Mouse (Mus musculus): ENCODE measurements around the gene Fam169b. TPM values are rescaled to one million over a fixed set of nuclear protein-coding genes. Genes with fewer than 3 reads are reported as not detected.
A peak's percentile ranks its signal among the peaks of the same experiment; 100 is the strongest.

The Fam169b gene
- total and polyA plus RNA-seq, 3 experiments, result 0.16 to 0.61 TPM; not detected in 1

GRCm38 (mm10) chr7:68303685-68304084 lies 30.0 kb downstream of the Fam169b start:
- 57% methylated on average over 6 of the region's 6 CpGs for WGBS
- no peaks in the 10 kb centered on the region for H3K36me3 ChIP-seq (ENCODE audit: control insufficient read depth, insufficient read depth, low read length)
- no peak for DNase-seq

GRCm38 (mm10) chr7:68305781-68306575 lies 32.3 kb downstream of the Fam169b start:
- Histone ChIP-seq H3K79me2 (replicated peaks; ENCODE audit: control insufficient read depth, insufficient read depth, low read length) (no peaks in the 10 kb centered on the region), H3K36me3 (ENCODE audit: control insufficient read depth, insufficient read depth, low read length) (no peaks in the 10 kb centered on the region), H3K4me1 (ENCODE audit: control insufficient read depth, insufficient read depth, low read length) (peaks cover under 1% of the 10 kb centered on the region; the same call in 1 of the 2 replicates), H3K27me3 (ENCODE audit: control insufficient read depth, insufficient read depth, low read length) (no peaks in the 10 kb centered on the region), H3K9ac (ENCODE audit: low read depth, low read length) (no peak overlapping the region), H3K4me3 (no peak overlapping the region), H3K27ac (no peak overlapping the region)
- 75% methylated on average over 11 of the region's 11 CpGs for WGBS
- intact Hi-C loops (cut with DNase I), result no loop called here
- TF ChIP-seq CTCF (IDR thresholded peaks at IDR 0.05) (no peak), POLR2A (IDR thresholded peaks at IDR 0.05; ENCODE audit: insufficient read depth, low read depth, low read length) (no peak), EP300 (IDR thresholded peaks at IDR 0.05; ENCODE audit: insufficient read depth, low read depth, low read length) (no peak)
- no peak for DNase-seq

More at GRCm38 (mm10) chr7:68303685-68304084, 30.0 kb downstream of the Fam169b start:
- intact Hi-C loops (cut with DNase I), result loop anchor here (5.0 kb wide), 5 partner anchors 41 to 351 kb away; partner anchors contain the start of genes Igf1r and Pgpep1l
- Histone ChIP-seq H3K9ac (ENCODE audit: low read depth, low read length) (no peak overlapping the region), H3K27ac (no peak overlapping the region), H3K4me1 (ENCODE audit: control insufficient read depth, insufficient read depth, low read length) (no peaks in the 10 kb centered on the region; the same call in 1 of the 2 replicates), H3K79me2 (replicated peaks; ENCODE audit: control insufficient read depth, insufficient read depth, low read length) (no peaks in the 10 kb centered on the region), H3K27me3 (ENCODE audit: control insufficient read depth, insufficient read depth, low read length) (no peaks in the 10 kb centered on the region), H3K4me3 (no peak overlapping the region)
- TF ChIP-seq EP300 (IDR thresholded peaks at IDR 0.05; ENCODE audit: insufficient read depth, low read depth, low read length), result no peak
- TF ChIP-seq POLR2A (IDR thresholded peaks at IDR 0.05; ENCODE audit: insufficient read depth, low read depth, low read length), result no peak
- TF ChIP-seq CTCF (IDR thresholded peaks at IDR 0.05), result no peak

GRCm38 (mm10) chr7:68306756-68307155 lies 33.1 kb downstream of the Fam169b start:
- Histone ChIP-seq H3K4me1 (ENCODE audit: control insufficient read depth, insufficient read depth, low read length) (peaks cover 3% of the 10 kb centered on the region; the same call in 1 of the 2 replicates), H3K27ac (no peak overlapping the region), H3K9ac (ENCODE audit: low read depth, low read length) (no peak overlapping the region), H3K27me3 (ENCODE audit: control insufficient read depth, insufficient read depth, low read length) (no peaks in the 10 kb centered on the region), H3K4me3 (no peak overlapping the region), H3K36me3 (ENCODE audit: control insufficient read depth, insufficient read depth, low read length) (no peaks in the 10 kb centered on the region), H3K79me2 (replicated peaks; ENCODE audit: control insufficient read depth, insufficient read depth, low read length) (no peaks in the 10 kb centered on the region)
- DNase-seq, result no peak
- intact Hi-C loops (cut with DNase I), result no loop called here
- no peak for TF ChIP-seq POLR2A (IDR thresholded peaks at IDR 0.05; ENCODE audit: insufficient read depth, low read depth, low read length)
- TF ChIP-seq CTCF (IDR thresholded peaks at IDR 0.05), result no peak
- TF ChIP-seq EP300 (IDR thresholded peaks at IDR 0.05; ENCODE audit: insufficient read depth, low read depth, low read length), result no peak
- 87% methylated on average over 8 of the region's 8 CpGs for WGBS

- Histone ChIP-seq H3K79me2 (replicated peaks; ENCODE audit: control insufficient read depth, insufficient read depth, low read length) (no peaks in the 10 kb centered on the region), H3K4me3 (no peak overlapping the region), H3K27me3 (ENCODE audit: control insufficient read depth, insufficient read depth, low read length) (no peaks in the 10 kb centered on the region), H3K4me1 (ENCODE audit: control insufficient read depth, insufficient read depth, low read length) (peaks cover 4% of the 10 kb centered on the region; the same call in 1 of the 2 replicates), H3K9ac (ENCODE audit: low read depth, low read length) (no peak overlapping the region), H3K27ac (no peak overlapping the region), H3K36me3 (ENCODE audit: control insufficient read depth, insufficient read depth, low read length) (no peaks in the 10 kb centered on the region)
- intact Hi-C loops (cut with DNase I), result no loop called here
- peak; percentile 28 to 50 for DNase-seq
- TF ChIP-seq CTCF (IDR thresholded peaks at IDR 0.05) (no peak), POLR2A (IDR thresholded peaks at IDR 0.05; ENCODE audit: insufficient read depth, low read depth, low read length) (no peak), EP300 (IDR thresholded peaks at IDR 0.05; ENCODE audit: insufficient read depth, low read depth, low read length) (no peak)
- 56% methylated on average over 6 of the region's 6 CpGs for WGBS
Observed at GRCm38 (mm10) chr7:68311469-68311868, 37.8 kb downstream of the Fam169b start.

- no peak for DNase-seq
- Histone ChIP-seq H3K4me1 (ENCODE audit: control insufficient read depth, insufficient read depth, low read length) (peaks cover 4% of the 10 kb centered on the region; the same call in 1 of the 2 replicates), H3K27me3 (ENCODE audit: control insufficient read depth, insufficient read depth, low read length) (no peaks in the 10 kb centered on the region), H3K4me3 (no peak overlapping the region), H3K79me2 (replicated peaks; ENCODE audit: control insufficient read depth, insufficient read depth, low read length) (no peaks in the 10 kb centered on the region), H3K9ac (ENCODE audit: low read depth, low read length) (no peak overlapping the region), H3K27ac (no peak overlapping the region), H3K36me3 (ENCODE audit: control insufficient read depth, insufficient read depth, low read length) (no peaks in the 10 kb centered on the region)
- TF ChIP-seq EP300 (IDR thresholded peaks at IDR 0.05; ENCODE audit: insufficient read depth, low read depth, low read length), result no peak
- no peak for TF ChIP-seq CTCF (IDR thresholded peaks at IDR 0.05)
- TF ChIP-seq POLR2A (IDR thresholded peaks at IDR 0.05; ENCODE audit: insufficient read depth, low read depth, low read length), result no peak
- intact Hi-C loops (cut with DNase I), result no loop called here
- 77% methylated on average over 5 of the region's 5 CpGs for WGBS
Observed at GRCm38 (mm10) chr7:68312395-68312794, 38.8 kb downstream of the Fam169b start.

Measured in heart, adult 2 months (tissue).